Comparison of ENCODE assay signal across 19 mouse cellular contexts in the genomic region with DNA sequence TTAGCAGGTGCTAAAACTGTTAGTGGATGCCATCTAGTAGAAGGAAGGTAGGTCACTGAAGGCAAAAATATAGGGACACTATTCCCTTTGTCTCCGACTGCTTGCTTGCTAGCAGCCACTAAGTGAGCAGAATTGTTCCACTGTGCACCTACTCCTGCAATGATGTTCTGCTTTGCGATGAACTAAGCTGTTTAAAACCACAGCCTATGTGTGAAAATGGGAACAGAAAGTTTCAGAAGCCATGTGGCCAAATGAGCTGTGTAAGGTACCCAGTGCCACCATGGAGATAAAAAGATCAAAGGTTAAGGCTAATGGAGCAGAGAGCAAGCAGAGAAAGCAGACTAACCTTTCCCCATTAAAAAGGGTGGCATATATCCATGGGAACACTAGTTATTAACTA.
DNase-seq lines count a peak whose midpoint lies in the region; ATAC-seq lines count a peak whose summit lies in the region.
"Had no signal": no experiment of that assay in that cellular context is flagged by ENCODE, and none has a peak within 500 bp of the region (broad histone marks: within the 10 kb centered on the region; RNA-seq: fewer than 3 reads in every experiment).

No protein-coding gene starts in this region.

- DNase-seq in kidney, adult 9 months: peak; percentile 13
- DNase-seq in kidney, adult 18-20 months: no peak
- DNase-seq in cerebellum, adult 8-10 months: no peak
- no peak for DNase-seq in MN1 (ENCODE audit: low spot score)
- DNase-seq: adrenal gland, adult 2 months; adrenal gland, postnatal 14 days; cerebellum, adult 11-12 months; cerebellum, adult 9-10 months; cerebellum, postnatal 14 days; forebrain, postnatal 0 days; gastrocnemius, adult 2 months; gastrocnemius, postnatal 14 days; heart, adult 18-20 months; heart, postnatal 10 days; heart, postnatal 36 days had no signal

- peak; percentile 74 for ATAC-seq in common myeloid progenitor, adult 5-6 weeks (replicated peaks; ENCODE audit: low read depth, poor library complexity, severe bottlenecking)
- peak; percentile 88 for ATAC-seq in megakaryocyte progenitor cell, adult 5-6 weeks (replicated peaks; ENCODE audit: poor library complexity)
- ATAC-seq: forebrain, embryonic 14.5 days; forebrain, postnatal 0 days; intestine, postnatal 0 days had no signal
